Mouse (Mus musculus): ENCODE results near the gene Arv1. TPM values are rescaled to one million over a fixed set of nuclear protein-coding genes. Genes with fewer than 3 reads are reported as not detected.
A peak's percentile ranks its signal among the peaks of the same experiment; 100 is the strongest.

Arv1 gene
- polyA plus RNA-seq (2012; rRNA removed) (5.5 and 6.0 TPM in 2 replicates), polyA plus RNA-seq (2014; fragmentation: Nextera tagmentation; extraction: Ambion mirVana) (4.2 and 5.1 TPM in 2 replicates)

DNA sequence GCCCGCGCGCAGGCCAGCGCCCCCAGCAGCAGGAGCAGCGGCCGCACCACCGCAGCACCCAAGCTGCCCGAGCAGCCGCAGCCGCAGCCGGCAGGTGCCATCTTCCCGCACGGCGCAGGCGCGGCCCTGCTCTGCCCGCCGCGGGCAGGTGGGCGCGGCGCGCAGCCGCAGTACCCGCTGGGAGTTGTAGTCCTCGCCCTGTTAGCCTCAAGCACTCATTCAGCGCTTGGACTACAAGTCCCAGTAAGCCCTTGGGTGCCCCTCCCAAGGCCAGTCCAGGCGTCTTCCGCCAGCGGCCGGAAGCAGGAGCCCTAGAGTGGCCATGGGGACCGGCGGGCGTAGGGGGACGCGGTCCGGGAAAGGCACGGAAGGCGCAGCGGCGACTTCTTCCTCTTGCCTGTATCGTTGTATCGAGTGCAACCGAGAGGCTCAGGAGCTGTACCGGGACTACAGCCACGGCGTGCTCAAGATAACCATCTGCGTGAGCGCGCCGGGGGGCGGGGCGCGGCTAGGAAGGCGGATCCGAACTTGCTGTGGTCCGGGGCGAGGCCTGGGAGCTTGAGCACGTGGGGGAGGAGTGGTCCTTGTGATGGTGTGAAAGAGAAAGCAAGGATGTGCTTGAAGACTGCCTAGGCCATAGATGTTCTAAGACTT is at the start of gene Arv1, which contains the start of gene Ttc13:
TSS of gene Arv1 (plus strand) at position 278 of the 654 bp plus-strand sequence.
TSS of gene Ttc13 (minus strand) at position 122 of the 654 bp plus-strand sequence.
- H3K9me3 ChIP-seq (ENCODE audit: control insufficient read depth, low read length) = no peaks in the 10 kb centered on the region
- peak within 1 kb of the TSS; percentile 87 to 96 for H3K4me3 ChIP-seq (ENCODE audit: insufficient read depth in 1 of 2, low read depth in 2 of 2, low read length in 2 of 2)
- DNase-seq (ENCODE audit: low read depth in 3 of 3, low spot score in 3 of 3) = peak; percentile 93 to 95 (median 94)
- WGBS (ENCODE audit: insufficient replicate concordance) = under 1% methylated on average over 58 of the region's 59 CpGs
- peak within 1 kb of the TSS; percentile 90 for H3K9ac ChIP-seq (replicated peaks)
- H3K36me3 ChIP-seq (replicated peaks; ENCODE audit: control insufficient read depth, insufficient read depth, low read depth) = peaks cover 3% of the 10 kb centered on the region; the same call in 1 of the 2 replicates
- H3K4me1 ChIP-seq (replicated peaks; ENCODE audit: control insufficient read depth in 2 of 2, insufficient read depth in 2 of 2, low read length in 1 of 2) = peaks cover 10 to 19% of the 10 kb centered on the region in 2 experiments
- H3K4me2 ChIP-seq (ENCODE audit: low read depth) = peak within 1 kb of the TSS; percentile 96
- no peaks in the 10 kb centered on the region for H3K27me3 ChIP-seq (ENCODE audit: control insufficient read depth, insufficient read depth, low read length)
- no peak within 1 kb of the TSS for H3K27ac ChIP-seq
- TF ChIP-seq CTCF (IDR thresholded peaks at IDR 0.05; ENCODE audit: low read depth) = peak; percentile 50
- no peak for TF ChIP-seq EP300 (IDR thresholded peaks at IDR 0.05; ENCODE audit: low read depth)
- peak; percentile 100 for ATAC-seq (ENCODE audit: insufficient read depth)

DNA sequence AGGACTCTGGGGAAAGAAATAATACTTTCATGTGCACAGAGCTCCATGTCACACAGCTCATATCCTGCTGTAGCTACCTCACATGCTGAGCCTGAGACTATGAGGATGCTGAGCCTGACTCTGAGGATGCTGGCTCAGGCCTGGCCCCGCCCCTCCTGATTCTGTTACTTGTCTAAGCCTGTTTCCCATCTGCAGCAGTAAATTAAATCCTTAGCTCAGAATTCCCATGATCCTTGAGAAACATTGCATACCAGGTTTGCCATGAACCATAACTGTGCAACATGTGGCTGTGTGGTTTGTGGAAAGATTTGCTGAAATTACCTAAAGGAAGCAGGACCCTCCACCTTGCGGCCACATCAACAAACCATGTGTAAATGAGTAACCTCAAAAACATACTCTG is 49.6 kb upstream of the Arv1 start:
- 83% methylated on average over 2 of the region's 2 CpGs for WGBS (ENCODE audit: insufficient replicate concordance)
- no peak overlapping the region for H3K27ac ChIP-seq
- ATAC-seq (ENCODE audit: insufficient read depth) = no peak
- H3K4me3 ChIP-seq (ENCODE audit: insufficient read depth in 1 of 2, low read depth in 2 of 2, low read length in 2 of 2) = no peak overlapping the region
- no peaks in the 10 kb centered on the region for H3K4me1 ChIP-seq (replicated peaks; ENCODE audit: control insufficient read depth in 2 of 2, insufficient read depth in 2 of 2, low read length in 1 of 2)
- H3K36me3 ChIP-seq (replicated peaks; ENCODE audit: control insufficient read depth, insufficient read depth, low read depth) = no peaks in the 10 kb centered on the region
- H3K4me2 ChIP-seq (ENCODE audit: low read depth) = no peak overlapping the region
- TF ChIP-seq EP300 (IDR thresholded peaks at IDR 0.05; ENCODE audit: low read depth) (no peak), CTCF (IDR thresholded peaks at IDR 0.05; ENCODE audit: low read depth) (no peak)
- DNase-seq (ENCODE audit: low read depth in 3 of 3, low spot score in 3 of 3) = no peak
- no peak overlapping the region for H3K9ac ChIP-seq (replicated peaks)
- H3K9me3 ChIP-seq (ENCODE audit: control insufficient read depth, low read length) = no peaks in the 10 kb centered on the region
- no peaks in the 10 kb centered on the region for H3K27me3 ChIP-seq (ENCODE audit: control insufficient read depth, insufficient read depth, low read length)

DNA sequence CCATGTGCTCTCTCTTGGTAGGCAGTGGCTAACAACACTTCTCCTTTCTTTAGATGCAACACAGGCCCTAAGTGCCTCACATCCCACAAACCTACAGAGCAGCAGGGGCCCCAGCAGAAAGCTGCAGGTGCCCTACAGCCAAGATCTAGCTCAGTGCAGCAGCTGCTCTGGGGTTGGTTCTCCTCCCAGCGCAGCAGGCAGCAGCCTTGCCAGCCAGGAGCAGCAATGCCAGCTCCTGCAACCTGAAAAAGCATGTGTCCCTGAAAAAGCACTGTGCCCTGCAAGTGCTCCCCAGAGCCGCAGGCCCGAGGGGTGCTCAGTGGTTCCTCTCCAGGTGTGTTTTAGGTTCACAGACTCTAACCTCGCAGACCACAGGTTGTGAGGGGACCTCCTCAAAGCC is 45.3 kb upstream of the Arv1 start:
- TF ChIP-seq CTCF (IDR thresholded peaks at IDR 0.05; ENCODE audit: low read depth) (no peak), EP300 (IDR thresholded peaks at IDR 0.05; ENCODE audit: low read depth) (no peak)
- no peaks in the 10 kb centered on the region for H3K4me1 ChIP-seq (replicated peaks; ENCODE audit: control insufficient read depth in 2 of 2, insufficient read depth in 2 of 2, low read length in 1 of 2)
- DNase-seq (ENCODE audit: low read depth in 3 of 3, low spot score in 3 of 3) (no peak), ATAC-seq (ENCODE audit: insufficient read depth) (no peak)
- no peaks in the 10 kb centered on the region; the same call in 1 of the 2 replicates for H3K36me3 ChIP-seq (replicated peaks; ENCODE audit: control insufficient read depth, insufficient read depth, low read depth)
- H3K27me3 ChIP-seq (ENCODE audit: control insufficient read depth, insufficient read depth, low read length) = no peaks in the 10 kb centered on the region
- no peak overlapping the region for H3K4me3 ChIP-seq (ENCODE audit: insufficient read depth in 1 of 2, low read depth in 2 of 2, low read length in 2 of 2)
- no peak overlapping the region for H3K9ac ChIP-seq (replicated peaks)
- no peaks in the 10 kb centered on the region for H3K9me3 ChIP-seq (ENCODE audit: control insufficient read depth, low read length)
- H3K27ac ChIP-seq = no peak overlapping the region
- 86% methylated on average over 4 of the region's 4 CpGs for WGBS (ENCODE audit: insufficient replicate concordance)
- H3K4me2 ChIP-seq (ENCODE audit: low read depth) = no peak overlapping the region

DNA sequence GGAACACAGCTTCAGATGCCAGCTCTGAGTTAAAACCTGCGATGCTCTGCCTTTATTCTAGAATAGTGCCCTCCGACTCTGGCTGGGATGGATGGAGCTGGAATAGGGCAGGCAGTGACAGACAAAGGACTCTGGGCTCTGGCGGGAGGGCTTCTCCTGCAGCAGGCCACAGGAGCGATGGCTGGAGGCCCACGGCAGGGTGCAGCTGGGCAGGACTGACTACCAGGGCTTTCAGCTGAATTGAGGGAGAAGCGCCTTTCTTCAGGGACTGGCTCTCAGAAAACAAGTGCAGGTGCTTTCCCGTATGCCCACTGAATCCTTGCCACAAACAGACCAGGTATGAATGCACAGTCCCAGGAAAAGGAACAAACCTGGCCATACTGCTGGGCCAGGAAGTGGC is 44.9 kb upstream of the Arv1 start:
- DNase-seq (ENCODE audit: low read depth in 3 of 3, low spot score in 3 of 3) (no peak), ATAC-seq (ENCODE audit: insufficient read depth) (no peak)
- WGBS (ENCODE audit: insufficient replicate concordance) = 84% methylated on average over 7 of the region's 7 CpGs
- Histone ChIP-seq H3K4me2 (ENCODE audit: low read depth) (no peak overlapping the region), H3K27ac (no peak overlapping the region), H3K9ac (replicated peaks) (no peak overlapping the region), H3K9me3 (ENCODE audit: control insufficient read depth, low read length) (no peaks in the 10 kb centered on the region), H3K36me3 (replicated peaks; ENCODE audit: control insufficient read depth, insufficient read depth, low read depth) (no peaks in the 10 kb centered on the region; the same call in 1 of the 2 replicates), H3K4me1 (replicated peaks; ENCODE audit: control insufficient read depth in 2 of 2, insufficient read depth in 2 of 2, low read length in 1 of 2) (no peaks in the 10 kb centered on the region), H3K4me3 (ENCODE audit: insufficient read depth in 1 of 2, low read depth in 2 of 2, low read length in 2 of 2) (no peak overlapping the region), H3K27me3 (ENCODE audit: control insufficient read depth, insufficient read depth, low read length) (no peaks in the 10 kb centered on the region)
- TF ChIP-seq CTCF (IDR thresholded peaks at IDR 0.05; ENCODE audit: low read depth) (no peak), EP300 (IDR thresholded peaks at IDR 0.05; ENCODE audit: low read depth) (no peak)

DNA sequence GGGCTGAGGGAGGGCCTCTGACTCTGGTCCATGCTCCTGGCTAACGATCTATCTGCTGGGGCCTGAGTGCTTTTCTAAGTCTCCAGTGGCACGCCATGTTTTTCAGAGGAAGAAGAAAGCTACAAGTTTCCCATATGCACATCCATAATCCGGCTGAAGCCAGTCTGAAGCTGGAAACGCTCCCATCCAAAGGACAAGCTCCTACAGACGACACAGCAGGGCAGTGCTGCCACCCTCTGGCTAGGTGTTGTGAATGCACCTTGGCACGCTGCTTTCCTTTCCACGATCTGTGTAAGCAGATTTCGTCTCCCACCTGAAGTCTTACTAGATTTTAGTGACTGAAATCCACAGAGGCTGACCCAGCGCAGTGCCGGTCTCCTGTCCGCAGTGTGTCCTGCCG is 44.5 kb upstream of the Arv1 start:
- Histone ChIP-seq H3K27ac (no peak overlapping the region), H3K27me3 (ENCODE audit: control insufficient read depth, insufficient read depth, low read length) (no peaks in the 10 kb centered on the region), H3K36me3 (replicated peaks; ENCODE audit: control insufficient read depth, insufficient read depth, low read depth) (no peaks in the 10 kb centered on the region; the same call in 1 of the 2 replicates), H3K4me3 (ENCODE audit: insufficient read depth in 1 of 2, low read depth in 2 of 2, low read length in 2 of 2) (no peak overlapping the region), H3K9me3 (ENCODE audit: control insufficient read depth, low read length) (no peaks in the 10 kb centered on the region), H3K4me1 (replicated peaks; ENCODE audit: control insufficient read depth in 2 of 2, insufficient read depth in 2 of 2, low read length in 1 of 2) (no peaks in the 10 kb centered on the region), H3K9ac (replicated peaks) (no peak overlapping the region), H3K4me2 (ENCODE audit: low read depth) (no peak overlapping the region)
- TF ChIP-seq CTCF (IDR thresholded peaks at IDR 0.05; ENCODE audit: low read depth) (peak; percentile 94), EP300 (IDR thresholded peaks at IDR 0.05; ENCODE audit: low read depth) (no peak)
- ATAC-seq (ENCODE audit: insufficient read depth) (no peak), DNase-seq (ENCODE audit: low read depth in 3 of 3, low spot score in 3 of 3) (no peak)
- WGBS (ENCODE audit: insufficient replicate concordance) = 66% methylated on average over 12 of the region's 12 CpGs
